Mouse (Mus musculus) kidney, postnatal 14 days (tissue): ENCODE measurements at regions not wholly inside any gene's neighbourhood (a gene's known extent, or its start where the extent isn't known, plus 50 kb on each side); places are given as distances from the start of the nearest gene placed in this dataset.

Experiments used
- DNase-seq: peaks from one replicate; pipeline ENCODE4 v3.0.0; 2022; ENCODE audit warnings: mixed read lengths

DNA sequence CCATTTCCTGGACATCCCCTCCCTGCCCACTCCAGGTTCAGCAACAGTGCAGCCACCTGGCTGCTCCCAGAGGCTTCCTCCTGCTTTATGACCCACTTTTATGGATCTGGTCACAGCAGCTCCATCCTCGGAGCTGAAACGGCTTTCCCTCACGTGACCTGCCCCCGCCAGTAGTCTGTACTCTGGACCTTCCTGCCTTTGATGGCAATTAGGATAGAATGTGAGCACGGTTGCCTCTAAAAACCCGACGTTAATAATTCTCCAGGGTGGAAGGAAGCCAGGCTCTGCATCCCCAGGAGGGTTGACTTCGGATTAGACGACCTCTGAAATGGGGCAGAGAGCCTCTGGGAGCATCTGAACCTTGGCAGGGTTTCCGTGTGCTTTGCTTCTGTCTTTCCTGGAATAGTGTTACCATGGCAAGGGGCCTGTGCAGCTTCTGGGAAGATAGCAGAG, 214.0 kb downstream of the Gadd45g start:
- DNase-seq = peak; percentile 90

DNA sequence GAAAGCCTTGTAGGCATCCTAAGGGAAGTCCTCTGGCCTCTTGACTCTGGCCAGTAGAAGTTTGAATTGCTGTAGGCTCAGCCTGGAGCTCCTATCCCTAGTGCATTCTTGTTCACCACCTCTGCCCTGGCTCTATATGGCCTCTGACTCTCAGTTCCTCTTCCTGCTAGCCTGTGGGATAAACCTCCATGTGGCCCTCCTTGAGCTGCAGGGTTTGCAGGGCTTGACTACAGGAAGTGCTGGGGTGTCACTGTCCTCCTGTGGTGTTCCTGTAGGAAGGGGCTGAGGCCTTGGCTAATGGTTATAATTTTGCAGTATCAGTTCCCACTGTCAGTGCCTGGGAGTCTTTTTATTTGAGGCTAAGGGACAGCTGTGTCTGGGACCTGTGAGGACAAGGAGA, 215.0 kb downstream of the Gadd45g start:
- no peak for DNase-seq

DNA sequence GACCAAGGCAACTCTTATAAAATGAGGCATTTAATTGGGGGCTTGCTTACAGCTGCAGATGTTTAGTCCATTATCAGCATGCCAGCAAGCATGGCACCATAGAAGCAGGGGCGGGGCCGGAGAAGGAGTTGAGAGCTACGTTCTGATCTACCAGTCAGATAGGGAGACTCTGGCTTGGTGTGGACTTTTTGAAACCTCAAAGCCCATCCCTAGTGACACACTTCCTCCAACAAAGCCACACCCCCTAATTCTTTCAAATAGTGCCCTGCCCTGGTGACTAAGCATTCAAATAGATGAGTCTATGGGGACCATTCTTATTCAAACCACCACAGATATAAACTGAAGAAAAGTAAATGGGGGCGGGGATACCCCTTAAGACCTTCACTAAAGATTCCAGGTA, 215.4 kb downstream of the Gadd45g start:
- no peak for DNase-seq

DNA sequence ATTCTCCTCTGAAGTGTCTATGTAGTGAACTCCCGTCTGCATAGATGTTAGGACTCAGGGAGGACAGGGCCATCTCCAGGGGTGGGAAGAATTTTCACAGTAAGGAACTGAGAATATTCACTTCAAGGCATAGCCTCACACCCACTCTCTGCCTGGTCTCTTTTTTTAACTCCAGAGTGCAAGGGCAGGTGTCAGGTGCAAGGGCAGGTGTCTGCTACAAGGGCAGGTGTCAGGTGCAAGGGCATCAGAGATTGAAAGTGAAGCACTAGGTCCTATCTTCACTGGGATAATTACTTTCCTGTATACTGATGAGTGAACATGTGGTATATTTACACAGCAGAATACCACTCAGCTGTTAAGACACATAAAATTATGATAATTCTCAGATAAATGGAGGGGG, 216.1 kb downstream of the Gadd45g start:
- no peak for DNase-seq

DNA sequence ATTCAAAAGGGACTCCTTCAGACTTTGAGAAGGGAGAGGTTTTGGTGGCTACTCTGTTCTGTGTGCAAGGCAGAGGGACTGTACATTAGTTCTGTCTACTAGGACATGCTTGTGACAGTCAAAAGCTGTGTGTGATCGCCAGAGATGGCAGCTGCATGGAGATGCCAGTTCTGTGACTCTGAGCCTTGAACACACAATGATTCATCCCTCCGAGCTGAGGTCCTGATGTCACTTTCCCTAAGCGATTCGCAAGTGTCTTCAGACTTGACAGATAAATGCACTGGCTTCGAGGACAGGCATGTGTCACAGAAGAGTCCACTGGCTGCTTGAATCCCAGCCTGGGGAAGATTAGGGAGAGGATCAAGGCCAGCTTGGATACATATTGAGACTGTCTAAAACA, 218.8 kb downstream of the Gadd45g start:
- DNase-seq = no peak

DNA sequence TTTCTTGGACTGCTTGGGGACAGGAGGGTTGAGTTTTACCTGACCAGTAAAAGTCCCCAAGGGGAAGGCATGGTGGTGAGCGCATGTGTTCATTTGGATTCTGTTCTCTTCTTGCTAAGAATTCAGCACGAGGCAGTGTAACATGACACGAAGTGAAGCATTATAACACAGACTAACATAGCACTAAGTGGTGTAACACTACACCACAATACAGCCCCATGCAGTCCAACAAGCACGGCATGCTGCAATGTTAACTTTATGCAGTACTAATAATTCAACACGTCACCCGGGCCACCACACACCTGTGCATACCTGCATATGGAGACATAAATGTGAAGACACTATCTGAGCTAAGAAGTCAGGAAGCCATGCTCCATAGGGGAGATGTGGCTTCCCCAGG, 219.2 kb downstream of the Gadd45g start:
- DNase-seq = no peak

DNA sequence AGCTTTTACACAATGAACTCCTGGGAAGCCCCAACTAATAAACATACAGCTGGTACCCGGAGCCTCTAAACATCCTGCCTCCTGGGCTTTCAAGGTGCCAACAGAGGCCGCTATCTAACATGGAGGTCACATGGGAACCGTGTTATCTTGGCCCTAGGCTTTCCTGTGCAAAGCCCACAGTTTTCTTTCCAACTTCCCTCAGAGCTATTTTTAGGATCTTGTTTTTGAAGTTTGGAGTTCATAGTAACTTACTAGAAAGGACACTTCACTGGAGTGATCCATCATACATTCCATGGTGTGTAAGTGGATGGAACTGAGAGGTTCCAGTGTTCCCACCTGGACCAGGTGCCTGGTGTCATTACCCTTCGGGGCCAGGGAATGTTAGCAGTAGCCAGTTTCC, 220.6 kb downstream of the Gadd45g start:
- DNase-seq = no peak

DNA sequence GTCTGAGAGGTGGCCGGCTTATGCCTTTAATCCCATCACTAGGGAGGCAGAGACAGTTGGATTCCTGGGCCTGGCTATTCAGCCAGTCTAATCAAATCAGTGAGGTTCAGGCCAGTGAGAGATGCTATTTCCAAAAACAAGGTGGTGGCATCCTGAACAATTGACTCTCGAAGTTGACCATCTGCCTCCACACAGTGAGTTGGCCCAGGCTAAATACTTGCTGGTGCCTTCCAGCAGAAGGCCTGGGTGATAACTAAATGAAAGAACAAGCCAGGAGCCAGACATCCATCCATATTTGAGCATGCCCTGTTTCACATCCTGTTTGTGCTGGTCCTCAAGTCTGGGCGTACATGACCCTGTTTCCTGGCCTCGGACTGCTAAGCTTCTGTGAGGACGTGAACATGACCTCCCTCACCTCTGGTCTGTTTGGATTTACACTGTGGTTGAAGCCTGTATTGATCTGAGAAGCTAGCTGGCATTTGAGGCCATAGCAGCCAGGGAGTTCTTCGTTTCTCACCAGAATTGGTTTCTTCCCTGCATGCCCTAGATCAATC, 222.5 kb downstream of the Gadd45g start:
- DNase-seq = no peak

DNA sequence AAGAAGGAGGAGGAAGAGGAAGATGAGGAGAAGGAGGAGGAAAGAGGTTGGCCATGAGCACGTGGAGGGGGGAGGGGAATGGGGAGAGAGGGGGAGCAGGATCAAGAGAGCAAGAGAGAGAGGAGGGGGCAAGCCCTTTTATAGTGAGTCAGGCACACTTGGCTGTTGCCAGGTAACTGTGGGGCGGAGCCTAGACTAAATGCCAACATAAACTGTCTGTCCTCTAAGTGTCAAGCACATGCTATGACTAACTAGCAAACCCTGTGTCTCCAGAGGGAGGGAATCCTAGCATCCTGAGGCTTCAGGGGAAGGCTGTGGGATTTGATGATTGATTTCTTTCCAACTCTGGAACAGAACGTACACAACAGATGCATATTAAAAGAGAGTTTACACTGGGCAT, 223.2 kb downstream of the Gadd45g start:
- no peak for DNase-seq

DNA sequence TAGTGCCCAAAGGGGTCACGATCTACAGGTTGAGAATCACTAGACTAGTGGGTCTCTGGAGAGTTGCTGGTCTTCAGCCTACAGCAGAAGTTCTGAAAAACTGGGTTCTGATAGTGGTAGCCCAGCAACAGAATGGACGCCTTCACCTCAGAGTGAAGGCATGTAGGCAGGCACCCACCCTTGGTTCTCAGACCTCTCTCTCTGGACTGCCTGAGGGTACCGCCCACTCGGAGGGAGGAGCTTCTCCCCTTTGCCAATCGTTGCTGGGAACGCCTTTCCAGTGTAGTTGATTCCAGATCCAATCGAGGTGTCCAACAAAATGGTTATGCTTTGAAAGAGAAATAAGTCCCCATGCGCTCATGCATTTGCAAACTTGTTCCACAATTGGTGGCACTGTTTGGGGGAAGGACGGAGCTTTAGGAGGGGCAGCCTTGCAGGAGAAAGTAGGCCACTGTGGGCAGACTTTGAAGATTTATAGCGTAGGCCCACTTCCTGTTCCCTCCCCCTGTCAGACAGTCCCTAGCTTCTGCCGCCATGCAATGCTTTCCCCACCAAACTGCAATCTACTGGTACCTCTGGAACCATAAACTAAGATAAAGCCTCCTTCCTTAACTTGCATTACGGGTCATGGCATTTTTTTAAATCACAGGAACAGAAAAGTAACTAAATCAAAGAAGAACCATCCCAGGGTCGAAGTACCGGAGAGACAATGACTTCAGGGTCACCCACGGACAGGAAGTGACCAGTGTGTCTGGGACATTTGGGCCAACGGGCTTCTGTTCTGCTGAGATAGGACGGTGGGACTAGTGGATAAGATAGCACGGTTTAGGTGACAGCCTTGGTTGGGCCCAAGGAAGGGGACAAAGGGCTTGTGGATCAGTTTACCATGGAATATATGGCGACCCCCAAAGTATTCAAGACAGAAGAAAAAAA, 224.5 kb downstream of the Gadd45g start:
- no peak for DNase-seq

DNA sequence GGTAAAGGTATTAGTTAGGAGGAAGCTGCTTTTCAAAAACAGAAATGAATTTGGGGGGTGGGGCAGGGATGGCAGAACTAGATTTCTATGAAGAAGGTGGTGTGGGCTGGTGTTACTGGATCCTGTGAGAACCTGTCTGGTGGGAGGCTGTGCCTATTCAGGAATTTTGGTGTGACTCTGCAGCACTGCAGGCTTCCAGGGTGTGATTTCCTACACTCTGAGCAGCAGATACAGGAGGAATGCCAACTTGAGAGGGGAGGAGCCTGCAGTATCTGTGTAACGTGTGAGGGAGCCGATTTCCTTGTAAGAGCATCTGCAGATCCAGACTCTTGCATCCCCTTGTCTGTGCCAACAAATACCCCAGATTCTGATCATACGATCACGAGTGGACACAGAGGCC, 231.1 kb downstream of the Gadd45g start:
- DNase-seq = no peak

DNA sequence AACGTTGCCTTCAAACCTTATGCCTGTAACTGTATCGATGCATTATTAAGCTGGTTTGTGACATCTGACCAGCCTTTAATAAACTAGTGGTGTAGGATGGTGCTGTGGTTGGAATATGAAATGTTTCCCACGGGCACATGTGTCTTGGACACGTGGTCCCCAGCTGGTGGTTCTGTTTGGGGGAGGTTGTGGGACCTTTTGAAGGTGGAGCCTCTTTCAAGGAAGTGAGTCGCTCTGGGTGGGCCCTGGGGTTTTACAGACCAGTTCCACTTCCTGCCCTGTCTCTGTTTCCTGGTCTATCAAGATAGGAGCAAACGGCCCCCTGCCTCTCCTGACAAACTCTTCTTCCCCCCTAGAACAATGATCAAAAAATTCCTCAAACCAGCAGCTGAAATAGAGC, 232.1 kb downstream of the Gadd45g start:
- DNase-seq = no peak

DNA sequence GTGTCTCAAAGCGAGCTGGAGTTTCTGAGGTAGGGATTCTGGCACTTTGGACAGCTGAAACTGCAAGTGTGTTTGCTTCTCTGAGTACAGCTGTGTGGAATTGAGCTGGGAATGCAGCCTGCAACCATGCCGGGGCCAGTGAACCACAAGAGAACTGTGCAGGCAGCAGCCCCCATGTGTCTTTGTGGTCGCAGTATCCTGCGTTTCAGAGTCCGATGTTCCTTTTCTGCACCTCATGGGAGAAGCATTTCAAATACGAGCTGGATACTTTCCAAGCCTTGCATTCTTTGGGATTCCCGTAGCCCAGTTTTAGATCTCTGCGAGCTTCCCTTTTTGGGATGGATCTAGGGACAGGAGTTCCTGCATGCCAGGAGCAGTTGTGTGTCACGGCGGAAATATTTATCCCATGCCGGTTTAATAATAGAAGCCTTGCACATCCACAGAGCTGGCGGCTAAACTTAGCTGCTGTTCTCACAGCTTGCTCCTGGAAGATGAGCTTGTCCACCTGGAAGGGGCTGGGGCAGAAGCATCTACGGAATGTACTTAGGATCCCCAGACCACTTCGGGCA, 233.3 kb downstream of the Gadd45g start:
- DNase-seq = peak; percentile 45

DNA sequence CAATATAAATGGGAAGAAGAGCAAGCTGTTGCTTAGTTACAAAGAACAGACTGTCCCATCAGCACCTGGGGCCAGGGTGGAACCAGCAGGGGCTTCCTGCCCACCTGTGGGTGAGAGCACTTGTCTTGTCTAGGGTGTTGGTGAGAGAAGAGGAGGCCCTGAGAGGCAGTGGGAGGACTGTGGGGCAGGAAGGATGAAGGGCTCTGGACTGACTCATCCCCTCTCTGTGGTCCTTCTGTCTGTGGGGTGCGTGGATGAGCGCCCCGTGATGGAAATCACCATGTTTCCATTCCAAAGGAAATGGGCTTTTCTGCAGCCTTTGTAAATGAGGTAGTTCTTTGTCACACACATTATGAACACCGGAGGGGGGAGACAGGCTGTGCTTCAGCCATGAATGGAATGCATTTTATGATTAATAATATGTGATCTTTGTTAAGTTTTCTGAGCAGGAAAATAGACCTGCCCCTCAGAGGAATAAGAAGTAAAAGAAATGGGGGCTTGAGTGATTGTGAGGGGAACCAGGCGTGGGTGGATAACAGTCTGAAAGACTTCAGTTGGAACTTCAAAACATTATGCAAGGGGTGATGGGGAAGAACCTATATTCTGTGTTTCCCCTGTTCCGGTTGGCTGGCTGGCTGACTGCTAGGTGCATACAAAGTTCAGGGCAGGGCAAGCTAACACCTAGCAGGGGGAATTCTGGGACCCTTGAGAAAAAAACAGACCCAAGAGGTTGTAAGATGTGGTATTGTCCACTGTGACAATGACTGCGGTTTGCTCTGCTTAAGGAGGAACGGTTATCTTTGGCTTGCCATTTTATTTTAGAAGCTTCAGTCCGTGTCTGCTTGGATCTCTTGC, 237.3 kb downstream of the Gadd45g start:
- no peak for DNase-seq

DNA sequence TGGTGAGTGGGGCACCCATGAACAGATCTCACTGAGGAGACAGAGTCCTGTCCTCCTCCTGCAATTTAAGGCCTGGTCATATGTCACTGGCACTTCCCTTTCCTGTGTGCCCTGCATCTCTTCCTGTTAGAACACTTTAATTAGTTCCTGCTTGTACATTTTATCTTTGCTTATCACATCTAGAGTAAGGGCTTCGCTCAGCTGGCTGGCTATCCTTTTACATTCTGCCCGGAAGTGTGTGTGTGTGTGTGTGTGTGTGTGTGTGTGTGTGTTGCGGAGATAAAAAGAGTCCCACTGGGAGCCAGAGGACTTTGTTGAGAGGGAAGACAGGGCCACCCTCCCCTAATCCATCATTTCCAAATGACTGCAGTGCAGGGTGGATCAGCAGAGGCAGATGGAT, 238.6 kb downstream of the Gadd45g start:
- DNase-seq = peak; percentile 51

DNA sequence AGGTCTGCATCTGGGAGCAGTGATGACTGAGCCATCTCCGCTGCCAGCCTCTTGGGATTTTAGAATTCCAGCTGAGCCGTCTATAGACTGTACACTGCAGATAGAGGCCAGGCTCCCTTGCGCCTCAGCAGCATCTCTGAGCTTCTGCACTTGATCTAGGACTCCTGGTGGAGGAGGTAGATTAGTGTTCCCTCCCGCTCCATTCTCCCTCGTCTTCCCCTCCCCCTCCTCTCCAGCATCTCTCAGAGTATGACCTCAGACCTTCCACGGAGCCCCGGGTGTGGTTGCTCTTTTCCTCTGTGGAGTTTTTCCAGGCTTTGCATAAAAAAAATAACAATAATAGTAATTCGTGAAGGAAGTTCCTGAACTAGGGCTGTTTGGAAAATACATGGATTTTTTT, 241.8 kb downstream of the Gadd45g start:
- DNase-seq = no peak

DNA sequence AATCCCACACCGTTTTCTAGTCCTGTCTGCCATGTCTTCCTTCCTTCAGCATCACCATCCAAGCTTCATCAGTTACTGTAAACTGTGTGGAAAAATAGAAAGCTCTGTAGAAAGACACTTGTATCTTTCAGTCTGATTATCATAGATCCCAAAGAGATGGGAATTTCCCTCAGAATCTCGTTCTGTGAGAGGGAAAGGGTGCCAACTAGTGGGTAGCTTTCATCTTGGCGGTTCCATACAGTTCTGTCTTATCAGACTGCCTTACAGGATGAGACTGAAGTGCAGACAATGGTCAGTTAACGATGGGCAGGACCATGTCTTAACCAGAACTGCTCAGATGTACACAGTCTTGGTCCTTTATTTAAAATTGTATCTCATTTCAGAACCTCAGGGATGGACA, 243.9 kb downstream of the Gadd45g start:
- DNase-seq = no peak

DNA sequence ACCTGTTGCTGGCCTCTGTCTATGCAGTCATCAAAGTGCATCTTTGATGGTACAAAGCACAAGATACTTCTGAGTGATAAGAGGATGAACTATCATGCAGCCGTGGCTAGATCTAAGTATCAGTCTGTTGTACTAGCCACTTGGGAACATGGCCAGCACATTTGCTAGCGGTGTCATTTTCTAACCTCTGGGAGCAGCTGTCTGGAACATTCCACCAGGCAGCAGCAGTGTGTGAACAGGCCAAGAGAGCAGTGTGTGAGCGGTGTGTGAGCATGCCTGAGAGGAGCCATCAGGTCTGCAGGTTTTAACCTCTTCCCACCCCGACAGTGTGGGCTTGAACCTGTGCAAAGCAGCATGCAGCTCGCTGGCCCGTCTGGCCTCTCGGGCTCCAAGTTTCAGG, 248.3 kb downstream of the Gadd45g start:
- peak; percentile 27 for DNase-seq

DNA sequence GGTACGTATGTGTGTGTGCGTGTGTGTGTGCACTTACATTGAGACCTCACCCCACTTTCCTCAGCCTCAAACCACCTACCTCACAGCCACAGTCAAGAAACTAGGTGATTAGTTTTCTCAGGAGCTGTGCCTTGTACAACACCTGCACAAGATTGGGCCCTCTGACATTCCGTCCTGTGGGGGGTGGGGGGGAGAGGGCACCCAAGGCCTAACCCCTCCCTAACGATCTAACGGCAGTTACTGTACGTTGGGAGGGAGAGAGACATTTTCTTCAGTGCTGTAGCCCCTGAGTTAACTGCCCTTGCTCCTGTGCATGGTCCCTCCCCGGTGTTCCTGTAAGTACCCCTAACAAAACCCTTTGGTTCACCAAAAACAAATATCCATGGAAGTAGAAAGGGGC, 250.0 kb downstream of the Gadd45g start:
- DNase-seq = no peak

DNA sequence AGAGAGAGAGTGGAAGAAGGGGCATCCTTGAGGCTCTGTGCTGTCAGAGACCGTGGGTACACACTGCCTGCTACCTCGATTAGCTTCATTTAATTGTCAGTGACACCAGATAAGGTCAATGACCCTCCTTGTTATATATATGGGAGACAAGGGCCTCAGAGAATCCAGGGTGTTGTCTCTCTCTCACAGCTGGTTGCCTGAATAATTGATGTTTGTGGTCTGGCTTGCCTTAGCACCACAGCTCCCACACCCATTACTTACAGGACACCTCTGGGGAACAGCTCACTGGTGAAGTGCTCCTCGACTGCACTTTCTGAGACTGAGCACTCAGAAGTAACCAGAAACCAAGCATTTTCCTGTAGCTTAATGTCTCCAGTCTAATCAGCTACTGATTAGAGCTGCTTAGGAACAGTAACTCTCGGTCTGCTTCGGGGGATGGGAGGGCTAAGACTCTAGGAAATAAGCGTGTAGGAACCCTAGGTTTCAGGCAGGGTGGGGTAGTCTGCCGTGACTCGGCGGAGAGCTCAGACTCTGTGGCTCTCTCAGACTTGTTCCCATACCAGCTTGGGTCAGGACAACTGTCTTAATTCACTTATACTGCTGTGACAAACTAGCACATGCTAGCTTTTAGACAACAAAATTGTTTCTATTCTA, 259.6 kb downstream of the Gadd45g start:
- DNase-seq = no peak

DNA sequence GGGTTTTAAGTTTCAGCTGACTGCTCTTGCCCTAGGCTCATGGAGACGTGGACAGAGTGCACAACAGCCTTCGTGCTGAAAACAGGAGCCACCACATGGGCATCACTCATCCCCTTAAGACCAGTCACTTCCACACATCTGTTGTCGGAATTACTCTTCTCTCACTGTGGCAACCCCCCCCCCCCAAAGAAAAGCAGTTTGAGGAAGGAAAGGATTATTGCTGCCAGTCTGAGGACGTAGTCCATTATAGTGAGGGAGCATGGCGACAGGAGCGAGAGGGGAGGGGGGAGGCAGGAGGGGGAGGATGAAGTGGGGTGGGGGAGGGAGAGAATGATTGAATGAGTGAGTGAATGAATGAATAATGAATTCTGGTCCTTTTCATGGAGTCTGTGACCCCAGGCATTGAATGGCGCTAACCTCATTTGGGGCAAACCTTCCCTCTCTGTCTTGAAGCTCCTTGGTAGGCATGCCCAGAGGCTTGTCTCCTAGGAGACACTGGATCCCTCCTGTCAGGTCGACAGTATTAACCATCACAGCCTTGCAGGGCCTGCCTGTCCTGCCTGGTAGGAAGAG, 262.0 kb downstream of the Gadd45g start:
- no peak for DNase-seq

DNA sequence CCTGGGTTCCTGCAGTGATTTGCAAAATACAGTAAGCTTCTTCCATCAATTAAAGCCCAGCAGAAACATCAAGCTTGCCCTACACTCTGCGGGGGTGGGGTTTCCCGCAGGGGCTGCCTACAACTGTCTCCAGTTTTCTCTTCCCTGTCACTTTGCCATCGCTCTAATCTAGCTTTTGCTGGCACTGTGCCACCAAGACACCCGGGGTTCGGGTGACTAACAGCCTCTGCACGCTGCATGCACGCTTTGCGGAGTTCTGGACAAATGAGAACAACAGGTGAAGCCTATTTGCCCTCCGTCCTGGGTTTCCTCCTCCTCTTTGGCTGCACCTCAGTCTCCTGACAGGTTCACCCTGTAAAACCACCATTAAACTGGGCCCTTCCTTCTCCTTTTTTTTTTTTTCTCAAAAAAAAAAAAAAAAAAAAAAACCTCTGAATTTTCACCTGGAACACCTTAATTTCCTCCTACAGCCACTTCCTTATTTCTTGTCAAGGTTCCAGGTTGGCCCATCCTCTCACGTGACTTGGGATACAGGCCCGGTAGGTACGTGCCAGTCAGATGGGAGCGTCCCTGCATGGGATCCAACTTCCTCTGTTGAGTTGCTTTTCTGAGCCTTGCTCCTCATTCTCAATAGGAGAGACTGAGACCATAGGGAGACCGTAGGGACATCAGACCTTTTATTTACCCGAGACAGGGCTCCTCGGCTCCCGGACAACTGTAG, 262.7 kb downstream of the Gadd45g start:
- no peak for DNase-seq
